Mouse (Mus musculus): ENCODE measurements around the gene Plekhh3.
A peak's percentile ranks its signal among the peaks of the same experiment; 100 is the strongest.

The Plekhh3 gene

DNA sequence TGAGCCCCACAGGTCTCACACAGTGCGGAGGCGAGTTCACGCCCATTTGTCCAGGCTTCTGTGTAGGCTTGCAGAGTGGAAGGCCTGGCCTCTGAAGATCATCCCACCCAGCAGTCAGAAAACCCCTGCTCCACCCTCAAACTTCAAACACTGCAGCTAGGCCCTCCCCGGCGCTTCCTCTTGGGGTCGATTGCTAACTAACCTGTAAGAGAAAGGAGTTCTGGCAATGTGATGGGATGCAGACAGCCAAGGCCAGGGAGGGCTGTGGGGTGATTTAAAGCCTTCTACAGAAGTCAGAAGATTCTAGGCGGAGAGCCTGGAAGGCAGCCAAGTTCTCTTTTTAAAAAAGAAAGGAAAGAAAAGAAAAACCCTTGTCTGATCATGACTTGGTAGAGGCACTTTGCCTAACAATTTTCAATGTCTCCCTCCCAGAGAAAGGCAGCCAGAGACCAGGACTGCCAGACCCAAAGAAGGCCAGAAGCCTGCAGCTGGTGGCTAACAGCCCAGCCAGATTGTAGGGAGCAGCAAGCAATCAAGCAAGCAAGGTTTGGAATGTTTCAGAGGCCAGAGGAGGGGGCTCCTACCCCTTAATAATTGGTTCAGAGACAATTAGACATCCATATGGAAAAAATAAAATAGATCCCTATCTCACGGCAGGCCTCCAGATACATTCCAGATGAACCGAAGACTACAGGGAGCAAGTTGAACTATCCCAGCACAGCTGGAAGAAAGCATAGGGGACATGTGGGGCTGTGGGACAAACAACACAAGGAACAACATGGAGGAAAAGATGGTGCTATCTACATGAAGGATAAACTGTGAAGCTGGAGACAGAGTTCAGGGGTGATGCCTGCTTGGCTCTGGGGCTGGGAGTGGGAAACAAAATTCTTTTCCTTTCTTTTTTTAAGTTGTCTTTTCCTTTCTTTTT is 21.7 kb downstream of the Plekhh3 start:
- no peak for DNase-seq

GRCm38 (mm10) chr11:101148751-101149150 is 22.4 kb downstream of the Plekhh3 start:
- DNase-seq = no peak

DNA sequence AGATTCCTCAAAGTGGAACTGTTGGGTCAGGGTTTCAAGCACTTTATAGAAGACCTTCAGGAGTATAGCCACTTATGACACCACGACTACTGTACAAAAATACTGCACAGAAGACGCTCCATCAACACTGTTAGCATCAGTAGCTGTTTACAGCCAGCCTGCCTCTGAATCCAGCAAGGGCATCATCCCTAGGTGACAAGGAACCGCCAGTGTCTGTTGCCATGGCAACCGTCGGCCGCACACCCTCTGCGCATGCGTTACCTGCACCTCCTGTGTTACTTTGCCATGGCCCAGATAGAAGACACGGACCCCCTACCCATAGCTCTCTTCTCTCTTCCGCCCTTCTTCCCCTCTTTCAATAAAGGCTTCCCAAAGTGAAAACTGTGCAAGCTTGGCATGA is 24.8 kb downstream of the Plekhh3 start:
- peak; percentile 78 to 85 for DNase-seq

DNA sequence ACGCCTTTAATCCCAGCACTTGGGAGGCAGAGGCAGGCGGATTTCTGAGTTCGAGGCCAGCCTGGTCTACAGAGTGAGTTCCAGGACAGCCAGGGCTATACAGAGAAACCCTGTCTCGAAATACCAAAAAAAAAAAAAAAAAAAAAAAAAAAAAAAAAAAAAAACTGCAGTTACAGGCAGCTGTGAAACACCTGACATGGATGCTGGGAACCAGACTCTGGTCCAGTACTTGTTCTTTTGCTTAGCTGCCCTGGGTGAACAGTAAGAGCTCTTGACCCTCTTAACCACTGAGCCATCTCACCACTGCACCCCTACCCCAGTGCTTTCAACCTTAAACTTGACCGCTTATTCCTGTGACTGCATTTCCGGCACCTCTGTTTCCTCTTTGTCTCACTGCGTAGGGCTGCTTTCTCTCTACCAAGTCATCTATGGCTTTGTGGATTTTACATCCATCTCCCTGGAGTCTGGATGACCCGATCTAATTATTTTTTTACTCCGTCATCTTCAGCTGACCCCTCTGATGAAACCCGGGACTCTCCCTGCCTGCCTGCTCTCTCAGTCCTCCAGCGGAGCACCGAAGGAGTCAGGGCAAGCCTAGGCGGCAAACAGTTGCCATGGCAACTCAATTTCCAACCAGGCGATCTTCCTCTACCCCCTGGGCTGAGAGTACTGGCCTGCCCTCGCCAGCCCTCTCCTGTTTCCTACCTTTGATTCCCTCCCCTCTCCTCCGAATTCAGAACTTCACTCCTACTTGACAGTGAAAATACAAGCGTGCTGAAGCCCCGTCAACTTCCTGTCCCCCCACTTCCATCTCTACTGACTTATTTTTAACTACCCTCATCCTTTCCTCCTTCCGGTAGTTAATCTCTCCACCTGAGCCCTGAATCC is 27.6 kb downstream of the Plekhh3 start:
- DNase-seq = peak; percentile 61 to 74

DNA sequence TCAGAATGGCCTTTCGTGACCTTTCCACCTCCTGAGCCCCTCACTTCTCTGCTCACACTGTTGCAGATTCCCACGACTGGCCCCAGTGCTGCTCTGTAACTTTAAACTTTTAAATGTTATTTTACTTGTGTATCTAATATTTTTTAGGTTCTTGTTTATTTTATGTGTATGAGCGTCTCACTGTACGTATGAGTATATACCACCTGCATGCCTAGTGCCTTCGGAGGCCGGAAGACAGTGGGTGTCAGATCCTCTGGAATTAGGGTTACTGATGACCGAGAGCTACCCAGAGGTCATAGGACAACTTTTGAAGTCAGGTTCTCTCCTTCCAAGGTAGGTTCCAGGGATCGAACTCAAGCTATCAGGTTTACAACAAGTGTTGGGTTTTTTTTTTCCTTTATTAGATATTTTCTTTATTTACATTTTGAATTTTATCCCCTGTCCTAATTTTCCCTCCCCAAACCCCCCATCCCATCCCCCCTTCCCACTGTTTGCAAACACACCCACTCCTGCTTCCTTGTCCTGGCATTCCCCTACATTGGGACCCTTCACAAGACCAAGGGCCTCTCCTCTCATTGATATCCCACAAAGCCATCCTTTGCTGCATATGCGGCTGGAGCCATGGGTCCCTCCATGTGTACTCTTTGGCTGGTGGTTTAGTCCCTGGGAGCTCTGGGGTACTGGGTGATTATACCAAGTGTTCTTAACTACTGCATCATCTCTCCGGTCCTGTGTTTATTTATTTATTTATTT is 28.8 kb downstream of the Plekhh3 start:
- no peak for DNase-seq

DNA sequence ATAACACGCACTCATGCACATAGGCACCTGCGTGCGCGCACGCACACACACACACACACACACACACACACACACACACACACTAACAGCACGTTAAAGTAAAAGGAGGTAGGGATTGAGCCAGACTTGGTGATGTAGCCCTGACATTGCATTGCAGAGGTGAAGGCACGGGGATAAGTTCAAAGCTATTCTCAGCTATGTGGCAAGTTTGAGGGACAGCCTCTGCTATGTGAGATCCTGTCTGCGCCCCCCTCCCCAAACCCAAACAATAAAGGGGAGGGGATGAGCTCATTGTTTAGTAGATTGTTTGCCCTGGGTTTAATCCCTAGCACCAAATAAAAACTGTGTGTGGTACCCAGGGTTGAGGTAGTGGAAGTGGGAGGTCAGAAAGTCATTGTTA is 30.1 kb downstream of the Plekhh3 start:
- no peak for DNase-seq

DNA sequence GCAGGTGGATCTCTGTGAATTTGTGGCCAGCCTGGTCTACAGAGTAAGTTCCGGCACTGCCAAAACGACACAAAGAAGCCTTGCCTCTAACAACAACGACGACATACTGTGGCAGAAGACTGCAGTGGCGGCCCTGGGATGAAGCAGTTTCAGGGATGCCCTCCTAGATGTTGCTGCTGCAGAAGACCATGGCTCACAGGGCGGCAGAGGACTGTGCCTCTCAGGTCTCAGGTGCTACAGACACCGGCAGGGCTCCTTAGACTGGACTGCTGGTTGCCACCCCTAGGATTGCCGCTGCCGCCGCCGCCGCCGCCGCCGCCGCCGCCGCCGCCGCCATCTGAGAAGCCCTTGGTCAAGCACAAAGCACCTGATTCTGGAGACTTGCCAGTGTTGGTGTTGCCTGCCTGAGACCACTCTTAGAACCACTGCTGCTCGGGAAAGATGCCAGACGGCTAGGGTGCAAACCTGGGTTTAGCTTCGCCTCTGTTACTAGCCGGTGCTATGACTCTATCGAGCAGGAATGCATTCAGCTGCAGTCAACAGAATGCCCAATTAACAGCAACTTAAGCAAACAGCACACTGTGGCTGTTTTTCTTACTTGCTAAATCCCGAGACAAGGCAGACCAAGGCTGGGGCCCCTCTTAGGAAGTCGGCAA is 30.9 kb downstream of the Plekhh3 start:
- peak; percentile 43 to 49 for DNase-seq

DNA sequence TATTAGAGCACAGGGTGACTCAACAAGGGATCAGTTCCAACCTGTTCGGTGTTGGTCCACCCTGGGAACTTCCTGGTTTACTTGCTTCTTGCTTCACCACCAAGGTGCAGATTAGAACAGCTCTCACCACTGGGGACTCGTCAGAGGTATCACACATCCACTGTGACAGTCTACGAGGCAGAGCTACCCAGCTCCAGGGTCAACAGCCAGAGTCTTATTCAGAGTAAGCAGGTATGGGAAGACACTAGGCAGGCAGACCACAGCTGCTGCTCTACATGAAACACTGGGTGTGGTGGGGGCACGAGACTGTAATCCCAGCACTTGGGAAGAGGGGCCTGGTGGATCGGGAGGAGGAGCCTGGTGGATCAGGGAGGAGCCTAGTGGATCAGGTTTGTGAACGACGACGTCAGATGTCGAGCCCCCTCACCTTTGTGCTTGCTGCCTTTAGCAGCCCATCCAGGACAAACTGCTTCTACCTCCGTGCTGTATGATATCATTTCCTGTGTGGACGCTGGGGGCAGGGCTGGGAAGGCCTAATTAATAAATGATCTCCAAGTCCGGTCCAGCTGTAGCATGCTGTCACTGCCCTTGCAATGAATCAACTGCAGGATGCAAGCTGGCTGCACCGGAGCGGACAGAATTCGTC is 32.5 kb downstream of the Plekhh3 start:
- peak; percentile 26 to 52 for DNase-seq

DNA sequence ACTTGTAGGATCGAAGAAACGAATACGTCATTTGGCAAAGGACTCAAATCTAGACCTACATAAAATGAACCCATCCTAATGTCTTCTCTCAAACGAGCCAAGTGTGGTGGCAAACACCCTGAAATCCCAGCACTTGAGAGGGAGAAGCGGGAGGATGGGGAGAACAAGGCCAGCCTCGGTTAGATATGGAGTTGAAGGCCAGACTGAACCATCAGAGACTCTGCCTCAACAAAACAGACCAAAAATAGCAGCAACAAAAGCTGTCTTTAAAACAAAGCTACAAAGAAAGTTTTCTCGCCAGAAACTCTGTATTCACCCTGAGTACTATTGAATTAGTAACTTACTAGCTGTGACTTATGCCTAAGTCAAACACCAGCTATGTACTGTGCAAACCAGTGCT is 34.2 kb downstream of the Plekhh3 start:
- DNase-seq = no peak

DNA sequence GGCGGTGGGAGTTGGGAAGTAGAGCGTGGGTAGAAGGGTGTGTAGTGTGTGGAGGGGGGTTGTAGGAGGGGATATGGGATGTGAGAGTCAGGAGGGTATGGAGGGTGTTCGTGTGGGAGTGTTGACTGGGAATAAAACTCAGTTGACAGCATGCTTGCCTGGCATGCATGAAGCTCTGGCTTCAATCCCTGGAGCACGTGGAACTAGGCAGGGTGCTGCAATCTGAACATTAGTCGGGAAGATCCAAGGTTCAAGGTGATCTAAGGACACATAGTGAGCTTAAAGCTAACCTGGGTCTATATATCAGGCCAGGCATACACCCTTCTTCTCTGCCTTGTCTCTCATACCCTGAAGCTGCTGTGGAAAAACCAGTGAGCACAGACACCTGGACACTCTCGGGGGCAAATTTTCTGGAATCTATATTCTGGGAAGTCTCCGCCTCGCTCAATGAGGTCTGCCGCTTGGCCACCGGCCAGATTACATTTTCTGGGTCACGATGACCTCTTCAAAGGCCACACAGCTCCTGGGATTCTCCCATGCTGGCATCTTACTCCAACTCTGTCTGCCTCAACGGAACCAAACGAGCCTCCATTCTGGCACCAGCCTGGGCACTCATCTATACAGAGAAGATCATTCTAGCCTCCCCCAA is 36.8 kb downstream of the Plekhh3 start:
- DNase-seq = peak; percentile 58 to 67

- peak; percentile 23 to 31 for DNase-seq
Observed at GRCm38 (mm10) chr11:101133037-101133436, 38.1 kb downstream of the Plekhh3 start.

DNA sequence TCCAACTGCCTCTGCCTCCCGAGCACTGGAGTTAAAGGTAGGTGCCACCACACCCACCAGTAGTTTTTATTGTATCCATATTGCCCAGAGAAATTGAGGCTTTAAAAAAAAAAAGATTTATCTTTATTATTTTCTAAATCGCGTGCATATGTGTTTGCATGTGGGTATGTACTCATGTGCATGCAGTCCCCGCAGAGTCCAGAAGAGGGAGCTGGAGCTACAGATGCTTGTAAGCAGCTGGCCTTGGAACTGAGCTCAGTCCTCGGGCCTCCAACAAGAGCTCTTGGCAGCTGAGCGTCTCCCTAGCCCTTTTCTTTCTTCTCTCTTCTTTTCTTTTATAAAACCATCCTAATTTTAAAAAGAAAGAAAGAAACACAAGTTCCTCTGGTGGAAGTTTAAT is 39.5 kb downstream of the Plekhh3 start:
- DNase-seq = peak; percentile 60 to 86

DNA sequence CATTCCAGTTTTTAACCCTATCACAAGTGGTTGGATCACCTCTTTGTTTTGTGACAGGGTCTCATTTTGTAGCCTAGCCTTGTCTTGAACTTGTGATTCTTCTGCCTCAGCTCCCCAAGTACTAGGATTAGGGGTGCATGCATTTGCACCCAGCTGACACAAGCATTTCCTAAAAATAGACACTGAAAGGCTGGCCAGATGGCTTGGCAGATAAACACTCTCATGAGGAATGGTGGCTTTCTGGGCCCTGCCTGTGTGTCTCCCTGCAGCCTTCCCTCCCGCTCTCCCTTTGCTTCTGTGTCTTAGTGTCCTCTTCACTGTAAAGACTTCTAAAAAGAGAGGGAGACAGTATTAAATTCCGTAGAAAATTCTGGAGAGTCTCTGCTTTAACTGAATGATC is 40.0 kb downstream of the Plekhh3 start:
- peak; percentile 72 to 79 for DNase-seq

DNA sequence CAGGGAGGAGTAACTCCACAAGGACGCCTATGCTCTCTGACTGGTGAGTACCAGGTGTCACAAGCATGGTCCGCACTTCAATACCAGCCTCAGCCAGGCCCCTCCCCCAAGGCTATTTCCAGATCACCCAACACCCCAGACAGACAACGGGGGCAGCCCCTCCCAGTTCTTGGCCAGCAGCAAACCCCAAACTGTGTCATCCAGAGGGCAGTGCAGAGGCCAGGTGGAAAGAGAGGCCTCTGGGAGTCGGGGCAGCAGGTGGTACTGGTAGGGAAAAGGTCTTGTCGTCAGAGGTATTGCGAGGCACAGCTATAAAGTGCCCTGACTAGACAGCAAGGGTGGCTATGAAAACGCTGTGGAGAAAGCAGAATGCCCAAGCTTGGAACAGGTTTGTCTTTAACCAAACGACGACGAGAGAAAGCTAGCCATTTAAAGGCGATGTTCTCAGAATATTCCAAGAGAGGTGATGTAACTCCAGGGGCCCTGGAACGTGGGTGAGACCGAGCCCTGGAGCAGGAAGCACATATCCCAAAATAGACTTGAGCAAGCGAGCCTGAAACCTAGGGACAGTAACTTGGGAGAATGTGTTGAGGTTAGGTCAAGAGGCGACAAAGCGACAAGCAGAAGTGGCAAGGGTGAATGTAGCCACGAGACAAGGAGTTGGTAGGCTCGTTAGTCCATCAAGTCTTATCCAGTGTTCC is 40.9 kb downstream of the Plekhh3 start:
- DNase-seq = peak; percentile 61

DNA sequence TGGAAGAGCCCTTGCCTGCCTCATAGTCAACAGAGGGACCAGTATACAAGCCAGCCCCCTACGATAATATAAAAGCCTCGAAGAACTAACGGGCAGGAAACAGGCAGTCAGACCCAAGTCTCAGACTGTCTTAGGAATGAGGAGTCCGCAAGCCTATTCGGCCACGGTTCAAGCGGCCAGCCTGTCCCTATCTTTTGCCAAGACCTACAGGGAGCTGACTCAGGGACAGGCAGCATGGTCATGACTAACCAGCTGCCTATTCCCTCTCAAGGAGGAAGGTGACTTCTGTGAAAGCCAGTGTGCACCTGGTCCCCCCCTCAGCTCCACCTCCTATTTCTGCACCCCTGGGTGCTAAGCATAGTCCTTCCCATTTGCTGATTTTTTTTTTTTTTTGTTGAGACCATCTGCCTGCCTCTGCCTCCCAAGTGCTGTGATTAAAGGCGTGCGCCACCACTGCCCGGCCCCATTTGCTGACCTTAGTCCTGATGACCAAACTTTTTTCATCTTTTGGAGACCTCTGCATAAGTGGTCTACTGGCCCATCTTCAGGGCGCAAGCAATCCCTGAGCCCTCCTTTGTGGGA is 42.1 kb downstream of the Plekhh3 start:
- peak; percentile 85 to 90 for DNase-seq

DNA sequence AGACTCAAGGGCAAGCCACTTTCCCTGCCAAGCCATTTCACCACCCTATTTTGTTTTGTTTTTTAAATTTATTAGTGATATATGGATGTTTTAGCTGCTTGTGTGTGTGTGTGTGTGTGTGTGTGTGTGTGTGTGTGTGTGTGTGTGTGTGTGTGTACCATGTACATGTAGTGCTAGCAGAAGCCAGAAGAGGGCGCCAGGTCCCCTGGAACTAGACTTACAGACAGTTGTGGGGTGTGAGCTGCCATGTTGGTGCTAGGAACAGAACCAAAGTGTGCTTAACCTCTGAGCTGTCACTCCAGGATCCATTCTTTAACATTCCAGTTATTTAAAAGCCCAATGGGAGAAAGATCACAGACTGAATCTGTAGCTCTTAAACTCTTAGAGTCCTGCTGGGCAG is 44.1 kb downstream of the Plekhh3 start:
- DNase-seq = peak; percentile 48 to 78

DNA sequence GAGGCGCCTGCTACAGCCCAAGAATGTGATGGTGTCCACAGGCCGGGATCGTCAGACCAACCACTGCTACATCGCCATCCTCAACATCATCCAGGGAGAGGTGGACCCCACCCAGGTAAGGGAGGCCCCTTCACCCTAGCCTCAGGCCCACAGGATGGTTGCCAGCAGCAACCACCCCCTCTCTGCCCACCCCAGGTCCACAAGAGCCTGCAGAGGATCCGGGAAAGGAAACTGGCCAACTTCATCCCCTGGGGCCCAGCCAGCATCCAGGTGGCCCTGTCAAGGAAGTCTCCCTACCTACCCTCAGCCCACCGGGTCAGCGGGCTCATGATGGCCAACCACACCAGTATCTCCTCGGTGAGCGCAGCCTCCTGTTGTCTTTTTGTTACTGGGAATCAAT is 46.1 kb downstream of the Plekhh3 start:
- DNase-seq = peak in 1 of 2 experiments; percentile 39

DNA sequence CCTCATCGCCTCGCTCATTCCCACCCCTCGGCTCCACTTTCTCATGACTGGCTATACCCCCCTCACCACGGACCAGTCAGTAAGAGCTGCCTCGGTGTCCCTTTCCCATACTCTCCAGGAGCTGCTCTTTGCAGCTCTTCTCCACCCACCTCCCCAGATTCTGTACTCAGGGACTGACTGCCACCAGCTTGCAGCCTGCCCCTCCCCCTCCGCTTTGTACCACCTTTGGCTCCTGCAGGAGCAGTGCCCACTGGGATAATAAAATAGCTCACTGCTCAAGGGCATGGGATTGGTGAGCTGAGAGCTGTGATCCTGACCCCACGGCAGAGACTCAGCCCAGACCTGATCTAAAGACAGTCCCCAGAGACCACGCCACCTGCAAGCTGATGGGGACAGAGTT is 46.7 kb downstream of the Plekhh3 start:
- DNase-seq = peak in 1 of 2 experiments; percentile 63

- peak; percentile 27 to 48 for DNase-seq
Observed at GRCm38 (mm10) chr11:101120545-101121188, 50.5 kb downstream of the Plekhh3 start.
